Mouse (Mus musculus) kidney, embryonic 16.5 days (tissue): ENCODE measurements around the gene Slc5a1. TPM values are rescaled to one million over a fixed set of nuclear protein-coding genes. Genes with fewer than 3 reads are reported as not detected.

Experiments
- ATAC-seq: fragments of 200-750 bp; cut with Nextera tagmentation; 2 replicates; pipeline ENCODE4 v1.8.0; 2017; ENCODE audit warnings: moderate TSS enrichment; ENCODE audit not compliant: low FRiP score, low TSS enrichment
- H3K27ac ChIP-seq: fragments of 300-500 bp; sonication (generic); 2 replicates; pipeline ENCODE4 v1.5.1; 2014; ENCODE audit warnings: low read length
- H3K27me3 ChIP-seq: fragments of 300-500 bp; sonication (generic); 2 replicates; pipeline ENCODE4 v1.6.1; 2014; ENCODE audit warnings: low read length, control low read depth, mixed read lengths; ENCODE audit not compliant: insufficient read depth
- H3K36me3 ChIP-seq: fragments of 300-500 bp; sonication (generic); 2 replicates; pipeline ENCODE4 v1.6.1; 2014; ENCODE audit warnings: low read length, control low read depth, mixed read lengths; ENCODE audit not compliant: insufficient read depth
- H3K4me1 ChIP-seq: fragments of 300-500 bp; sonication (generic); 2 replicates; pipeline ENCODE4 v1.6.1; 2014; ENCODE audit warnings: low read length, control low read depth, mixed read lengths; ENCODE audit not compliant: insufficient read depth
- H3K4me2 ChIP-seq: fragments of 300-500 bp; sonication (generic); replicated peaks from 2 replicates; pipeline ENCODE4 v1.6.1; 2014; ENCODE audit warnings: low read depth, low read length
- H3K4me3 ChIP-seq: fragments of 300-500 bp; sonication (generic); 2 replicates; pipeline ENCODE4 v1.5.1; 2014; ENCODE audit warnings: mild to moderate bottlenecking, low read length
- H3K9ac ChIP-seq: fragments of 300-500 bp; sonication (generic); replicated peaks from 2 replicates; pipeline ENCODE4 v1.6.1; 2014; ENCODE audit warnings: low read length
- H3K9me3 ChIP-seq: fragments of 300-500 bp; sonication (generic); 2 replicates; pipeline ENCODE4 v1.6.1; 2016; ENCODE audit warnings: low read length, control low read depth
- WGBS: fragments of 180-500 bp; shearing (Covaris S2); extraction: QIAGEN DNeasy Blood & Tissue Kit; methylation state at CpG from one replicate; pipeline ENCODE4 v1.1.7; 2014; 5-methylcytosine and 5-hydroxymethylcytosine counted together
- polyA plus RNA-seq: library from polyadenylated mRNA; unstranded; fragments of >200 nt; fragmentation: Nextera tagmentation; extraction: Ambion mirVana; gene quantifications from 2 replicates; pipeline ENCODE4 v1.2.1, GENCODE M21; 2015

The Slc5a1 gene
- polyA plus RNA-seq, 1 experiment from 2014 or later = 20.8 TPM

DNA sequence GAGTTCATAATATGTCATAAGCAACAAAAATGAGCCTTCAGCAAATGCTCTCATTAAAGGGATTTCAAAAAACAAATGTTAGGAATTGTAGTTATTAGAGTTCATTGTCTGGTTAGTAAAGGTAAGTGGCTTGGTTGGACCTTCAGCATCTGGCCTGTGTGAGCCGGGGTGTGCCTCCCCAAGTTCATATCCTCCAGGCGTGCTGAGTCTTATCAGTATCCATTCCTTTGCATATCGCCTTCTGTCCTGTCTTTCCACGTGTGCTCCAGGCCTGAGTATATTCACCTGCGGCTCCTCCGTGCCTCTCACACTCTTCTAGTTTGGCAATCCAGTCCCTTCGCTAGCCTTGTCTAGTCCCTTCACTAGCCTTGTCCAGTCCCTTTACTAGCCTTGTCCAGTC, 102.3 kb downstream of the Slc5a1 start:
- Histone ChIP-seq H3K4me1 (peaks cover 9% of the 10 kb centered on the region), H3K27ac (no peak overlapping the region), H3K36me3 (no peaks in the 10 kb centered on the region), H3K4me2 (no peak overlapping the region), H3K27me3 (no peaks in the 10 kb centered on the region), H3K9me3 (no peaks in the 10 kb centered on the region), H3K4me3 (no peak overlapping the region), H3K9ac (no peak overlapping the region)
- 89% methylated on average over 7 of the region's 7 CpGs for WGBS
- no peak for ATAC-seq

GRCm38 (mm10) chr5:33207136-33207535, 103.1 kb downstream of the Slc5a1 start:
- 56% methylated on average over 9 of the region's 9 CpGs for WGBS
- Histone ChIP-seq H3K9ac (no peak overlapping the region), H3K27me3 (no peaks in the 10 kb centered on the region), H3K4me3 (no peak overlapping the region), H3K4me1 (peaks cover 9% of the 10 kb centered on the region), H3K27ac (no peak overlapping the region), H3K9me3 (no peaks in the 10 kb centered on the region), H3K36me3 (no peaks in the 10 kb centered on the region), H3K4me2 (no peak overlapping the region)
- ATAC-seq = no peak

GRCm38 (mm10) chr5:33208533-33209245, 104.7 kb downstream of the Slc5a1 start:
- Histone ChIP-seq H3K4me1 (peaks cover 8% of the 10 kb centered on the region), H3K27ac (no peak overlapping the region), H3K36me3 (no peaks in the 10 kb centered on the region), H3K9me3 (no peaks in the 10 kb centered on the region), H3K4me2 (no peak overlapping the region), H3K27me3 (no peaks in the 10 kb centered on the region), H3K4me3 (no peak overlapping the region), H3K9ac (no peak overlapping the region)
- 73% methylated on average over 14 of the region's 14 CpGs for WGBS
- no peak for ATAC-seq

DNA sequence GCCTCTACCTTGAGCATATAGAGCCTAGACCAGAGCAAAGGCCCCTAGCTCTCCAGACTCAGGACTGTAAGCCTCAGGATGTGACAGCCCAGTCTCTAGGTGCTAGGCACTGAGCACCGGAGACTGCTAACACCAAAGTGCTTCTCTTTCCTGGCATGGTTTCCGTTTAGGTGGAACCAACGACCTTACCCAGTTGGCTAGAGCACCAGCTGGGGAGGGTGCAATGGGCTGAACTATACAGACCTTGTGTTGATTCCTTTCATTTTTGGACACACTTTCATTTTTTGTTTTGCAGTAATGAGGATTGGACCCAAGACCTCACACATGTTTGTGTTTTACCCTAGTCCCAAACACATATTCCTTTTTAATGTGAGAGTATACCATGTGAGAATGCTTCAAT, 106.5 kb downstream of the Slc5a1 start:
- Histone ChIP-seq H3K9ac (no peak overlapping the region), H3K27me3 (no peaks in the 10 kb centered on the region), H3K36me3 (no peaks in the 10 kb centered on the region), H3K27ac (no peak overlapping the region), H3K4me1 (no peaks in the 10 kb centered on the region), H3K4me3 (no peak overlapping the region), H3K4me2 (no peak overlapping the region), H3K9me3 (no peaks in the 10 kb centered on the region)
- ATAC-seq = no peak
- WGBS = 94% methylated on average over 3 of the region's 3 CpGs

DNA sequence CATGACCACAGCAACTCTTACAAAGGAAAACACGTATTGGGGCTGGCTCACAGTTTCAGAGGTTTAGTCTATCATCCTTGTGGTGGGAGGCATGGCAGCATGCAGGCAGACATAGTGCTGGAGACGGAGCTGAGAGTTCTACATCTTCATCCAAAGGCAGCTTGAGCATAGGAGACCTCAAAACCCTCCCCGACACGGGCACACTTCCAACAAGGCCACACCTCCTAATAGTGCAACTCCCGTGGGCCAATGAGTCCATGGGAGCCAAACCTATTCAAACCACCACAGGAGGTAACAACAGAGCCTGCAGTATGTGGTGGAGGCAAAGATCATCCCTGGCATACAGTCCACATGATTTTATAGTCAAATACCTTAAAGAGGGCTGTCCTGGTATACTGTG, 107.2 kb downstream of the Slc5a1 start:
- H3K27ac ChIP-seq = no peak overlapping the region
- H3K9me3 ChIP-seq = no peaks in the 10 kb centered on the region
- no peaks in the 10 kb centered on the region for H3K27me3 ChIP-seq
- no peak for ATAC-seq
- no peaks in the 10 kb centered on the region for H3K36me3 ChIP-seq
- H3K9ac ChIP-seq = no peak overlapping the region
- H3K4me2 ChIP-seq = no peak overlapping the region
- H3K4me1 ChIP-seq = no peaks in the 10 kb centered on the region
- 82% methylated on average over 5 of the region's 5 CpGs for WGBS
- no peak overlapping the region for H3K4me3 ChIP-seq

Other genes with a start within 250 kb of the Slc5a1 start
- gene Prr14l, start 250.0 kb upstream of the Slc5a1 start, polyA plus RNA-seq = 12.5 and 13.8 TPM in 2 replicates
- 23.3 and 25.7 TPM in 2 replicates for gene Depdc5, start 240.5 kb upstream of the Slc5a1 start, polyA plus RNA-seq
- 369 and 385 TPM in 2 replicates for gene Ywhah, start 85.4 kb upstream of the Slc5a1 start, polyA plus RNA-seq
- 7.9 and 10.9 TPM in 2 replicates for gene Spon2, start 114.2 kb downstream of the Slc5a1 start, polyA plus RNA-seq
- 312 and 350 TPM in 2 replicates for gene Ctbp1, start 170.8 kb downstream of the Slc5a1 start, polyA plus RNA-seq
- gene Maea, start 231.3 kb downstream of the Slc5a1 start, polyA plus RNA-seq = 152 and 154 TPM in 2 replicates